Mouse (Mus musculus) CD4-positive, CD25-positive, alpha-beta regulatory T cell, adult 2 months (primary cell): ENCODE measurements at regions not wholly inside any gene's neighbourhood (a gene's known extent, or its start where the extent isn't known, plus 50 kb on each side); places are given as distances from the start of the nearest gene placed in this dataset.

Source experiments
- DNase-seq: peaks from one replicate; pipeline ENCODE4 v3.0.0-alpha.2; 2012; ENCODE audit warnings: low read depth, low spot score

GRCm38 (mm10) chr17:4648603-4649002 is 345.5 kb upstream of the Arid1b start:
- no peak for DNase-seq

GRCm38 (mm10) chr17:4654221-4654620 is 339.9 kb upstream of the Arid1b start:
- no peak for DNase-seq

- no peak for DNase-seq
Measured at GRCm38 (mm10) chr17:4661996-4662395, 332.1 kb upstream of the Arid1b start.

- DNase-seq, result no peak
Measured at GRCm38 (mm10) chr17:4668511-4668910, 325.6 kb upstream of the Arid1b start.

GRCm38 (mm10) chr17:4673271-4673670 is 320.9 kb upstream of the Arid1b start:
- no peak for DNase-seq

GRCm38 (mm10) chr17:4706421-4706820 is 287.7 kb upstream of the Arid1b start:
- no peak for DNase-seq

GRCm38 (mm10) chr17:4721061-4721460 is 273.1 kb upstream of the Arid1b start:
- DNase-seq, result no peak

- no peak for DNase-seq
Measured at GRCm38 (mm10) chr17:4724031-4724430, 270.1 kb upstream of the Arid1b start.

- DNase-seq, result no peak
Measured at GRCm38 (mm10) chr17:4726331-4726741, 267.8 kb upstream of the Arid1b start.

- DNase-seq, result no peak
Measured at GRCm38 (mm10) chr17:4734412-4734881, 259.7 kb upstream of the Arid1b start.

- no peak for DNase-seq
Measured at GRCm38 (mm10) chr17:4735185-4735584, 258.9 kb upstream of the Arid1b start.

- DNase-seq, result no peak
Measured at GRCm38 (mm10) chr17:4736689-4737088, 257.4 kb upstream of the Arid1b start.

GRCm38 (mm10) chr17:4738717-4739485 is 255.2 kb upstream of the Arid1b start:
- DNase-seq, result no peak

- no peak for DNase-seq
Measured at GRCm38 (mm10) chr17:4740784-4741183, 253.3 kb upstream of the Arid1b start.

GRCm38 (mm10) chr17:4742314-4742713 is 251.8 kb upstream of the Arid1b start:
- DNase-seq, result no peak

GRCm38 (mm10) chr17:4762956-4763355 is 231.2 kb upstream of the Arid1b start:
- no peak for DNase-seq

GRCm38 (mm10) chr17:4765723-4766122 is 228.4 kb upstream of the Arid1b start:
- DNase-seq, result no peak

- no peak for DNase-seq
Measured at GRCm38 (mm10) chr17:4767947-4768522, 226.1 kb upstream of the Arid1b start.

GRCm38 (mm10) chr17:4769284-4769683 is 224.8 kb upstream of the Arid1b start:
- DNase-seq, result no peak

- DNase-seq, result no peak
Measured at GRCm38 (mm10) chr17:4770052-4770451, 224.1 kb upstream of the Arid1b start.

GRCm38 (mm10) chr17:4778161-4778560 is 216.0 kb upstream of the Arid1b start:
- peak; percentile 81 for DNase-seq

- no peak for DNase-seq
Measured at GRCm38 (mm10) chr17:4779017-4779416, 215.1 kb upstream of the Arid1b start.

- DNase-seq, result no peak
Measured at GRCm38 (mm10) chr17:4781586-4781985, 212.5 kb upstream of the Arid1b start.
